Mouse (Mus musculus) thymus, adult 2 months (tissue): Measurements from ENCODE around the gene Schip1. TPM values are rescaled to one million over a fixed set of nuclear protein-coding genes. Genes with fewer than 3 reads are reported as not detected.

ENCODE experiments used
- DNase-seq: peaks from one replicate; pipeline ENCODE4 v3.0.0; 2021
- H3K27ac ChIP-seq: fragments of 200-500 bp; 2 replicates; pipeline ENCODE4 v1.5.1; 2012; ENCODE audit warnings: low read length, control low read depth; ENCODE audit not compliant: control insufficient read depth, insufficient read depth
- H3K27me3 ChIP-seq: fragments of 200-500 bp; 2 replicates; pipeline ENCODE4 v1.6.1; 2012; ENCODE audit warnings: mild to moderate bottlenecking, low read length, moderate library complexity, mixed read lengths; ENCODE audit not compliant: control insufficient read depth, insufficient read depth
- H3K36me3 ChIP-seq: fragments of 200-500 bp; 2 replicates; pipeline ENCODE4 v1.6.1; 2012; ENCODE audit warnings: mild to moderate bottlenecking, low read length, moderate library complexity; ENCODE audit not compliant: control insufficient read depth, insufficient read depth
- H3K4me1 ChIP-seq: fragments of 200-500 bp; replicated peaks from 2 replicates; pipeline ENCODE4 v1.6.1; 2012; ENCODE audit warnings: low read length; ENCODE audit not compliant: control insufficient read depth, insufficient read depth
- H3K4me3 ChIP-seq: fragments of 200-500 bp; 2 replicates; pipeline ENCODE4 v1.5.1; 2012; ENCODE audit warnings: mild to moderate bottlenecking, low read length, control low read depth, moderate library complexity; ENCODE audit not compliant: control insufficient read depth, insufficient read depth
- CTCF ChIP-seq: fragments of 200-500 bp; IDR thresholded peaks from 2 replicates; pipeline ENCODE4 v1.5.1; 2012; ENCODE audit warnings: mild to moderate bottlenecking, control low read depth, low read length, moderate library complexity, borderline replicate concordance; ENCODE audit not compliant: control insufficient read depth, poor library complexity, insufficient read depth; ENCODE audit errors: extremely low read depth
- POLR2A ChIP-seq: fragments of 200-500 bp; IDR thresholded peaks from 2 replicates; pipeline ENCODE4 v1.6.1; 2012; ENCODE audit warnings: mild to moderate bottlenecking, low read length, control low read depth, moderate library complexity; ENCODE audit not compliant: control insufficient read depth, poor library complexity, insufficient read depth; ENCODE audit errors: extremely low read depth
- WGBS: fragments of 180-500 bp; shearing (Covaris S2); methylation state at CpG from one replicate; pipeline ENCODE4 v1.1.7; 2018; 5-methylcytosine and 5-hydroxymethylcytosine counted together
- polyA plus RNA-seq: library from polyadenylated mRNA; depleted of rRNA; stranded (reverse); fragments of >200 nt; gene quantifications from 2 replicates; pipeline ENCODE4 v1.2.3, GENCODE M21; 2012

Gene Schip1
- polyA plus RNA-seq, 1 experiment, result 3.2 TPM

- Histone ChIP-seq H3K4me1 (no peaks in the 10 kb centered on the region), H3K27ac (no peak overlapping the region), H3K27me3 (no peaks in the 10 kb centered on the region), H3K4me3 (no peak overlapping the region), H3K36me3 (no peaks in the 10 kb centered on the region)
- DNase-seq, result no peak
- no peak for TF ChIP-seq POLR2A
- TF ChIP-seq CTCF, result no peak
- 89% methylated on average over 6 of the region's 6 CpGs for WGBS
Observed at GRCm38 (mm10) chr3:68262304-68262703, 197.7 kb downstream of the Schip1 start.

- Histone ChIP-seq H3K27ac (no peak overlapping the region), H3K4me3 (no peak overlapping the region), H3K27me3 (no peaks in the 10 kb centered on the region), H3K4me1 (no peaks in the 10 kb centered on the region), H3K36me3 (no peaks in the 10 kb centered on the region)
- WGBS, result 88% methylated on average over 4 of the region's 4 CpGs
- TF ChIP-seq CTCF (no peak), POLR2A (no peak)
- DNase-seq, result no peak
Observed at GRCm38 (mm10) chr3:68267905-68268304, 203.3 kb downstream of the Schip1 start.

- TF ChIP-seq CTCF, result no peak
- TF ChIP-seq POLR2A, result no peak
- WGBS, result 92% methylated on average over 4 of the region's 4 CpGs
- H3K36me3 ChIP-seq, result no peaks in the 10 kb centered on the region
- H3K27me3 ChIP-seq, result no peaks in the 10 kb centered on the region
- DNase-seq, result no peak
- no peaks in the 10 kb centered on the region for H3K4me1 ChIP-seq
- no peak overlapping the region for H3K4me3 ChIP-seq
- H3K27ac ChIP-seq, result no peak overlapping the region
Observed at GRCm38 (mm10) chr3:68269251-68269650, 204.6 kb downstream of the Schip1 start.

- TF ChIP-seq CTCF (no peak), POLR2A (no peak)
- no peak for DNase-seq
- H3K27ac ChIP-seq, result no peak overlapping the region
Observed at GRCm38 (mm10) chr3:68270246-68270645, 205.6 kb downstream of the Schip1 start.

GRCm38 (mm10) chr3:68271457-68271856 lies 206.9 kb downstream of the Schip1 start:
- no peak overlapping the region for H3K4me3 ChIP-seq
- no peak for DNase-seq
- no peak overlapping the region for H3K27ac ChIP-seq
- H3K4me1 ChIP-seq, result no peaks in the 10 kb centered on the region
- no peak for TF ChIP-seq POLR2A
- TF ChIP-seq CTCF, result no peak
- H3K36me3 ChIP-seq, result no peaks in the 10 kb centered on the region
- 84% methylated on average over 3 of the region's 3 CpGs for WGBS
- no peaks in the 10 kb centered on the region for H3K27me3 ChIP-seq

More at GRCm38 (mm10) chr3:68270246-68270645, 205.6 kb downstream of the Schip1 start:
- no peak overlapping the region for H3K4me3 ChIP-seq
- H3K27me3 ChIP-seq, result no peaks in the 10 kb centered on the region
- no peaks in the 10 kb centered on the region for H3K4me1 ChIP-seq
- no peaks in the 10 kb centered on the region for H3K36me3 ChIP-seq
- WGBS, result 93% methylated on average over 6 of the region's 6 CpGs

GRCm38 (mm10) chr3:68271881-68272280 lies 207.3 kb downstream of the Schip1 start:
- Histone ChIP-seq H3K36me3 (no peaks in the 10 kb centered on the region), H3K4me1 (no peaks in the 10 kb centered on the region), H3K27ac (no peak overlapping the region), H3K27me3 (no peaks in the 10 kb centered on the region), H3K4me3 (no peak overlapping the region)
- DNase-seq, result no peak
- WGBS, result 92% methylated on average over 3 of the region's 3 CpGs
- TF ChIP-seq CTCF, result no peak
